Mouse (Mus musculus) erythroid progenitor cell, adult 5-6 weeks (primary cell): ENCODE data around the gene Itga1. TPM values are rescaled to one million over a fixed set of nuclear protein-coding genes. Genes with fewer than 3 reads are reported as not detected.
A peak's percentile ranks its signal among the peaks of the same experiment; 100 is the strongest.

Source experiments
- ATAC-seq: replicated peaks from 2 replicates; pipeline ENCODE4 v1.8.0; 2016; ENCODE audit warnings: moderate number of reproducible peaks, mild to moderate bottlenecking, moderate TSS enrichment, inconsistent platforms; ENCODE audit not compliant: poor library complexity, low FRiP score, severe bottlenecking
- total RNA-seq, 2 experiments: library from RNA; stranded (forward) in 1 of 2; stranded (reverse) in 1 of 2; fragments of 150-400 nt in 1 of 2; fragments of 186-747, 209-891 nt in 1 of 2; gene quantifications; 2 replicates each; pipeline versions ENCODE4 v1.2.3 to v1.2.4; 2015 to 2017; ENCODE audit warnings: low replicate concordance in 2 of 2

The Itga1 gene
- total RNA-seq, 2 experiments from 2014 or later, result 0.76 to 2.1 TPM

GRCm38 (mm10) chr13:115100381-115101177 lies 1.2 kb downstream of the Itga1 start:
- no peak for ATAC-seq

- no peak for ATAC-seq
Observed at GRCm38 (mm10) chr13:115099381-115099780, 2.4 kb downstream of the Itga1 start.

GRCm38 (mm10) chr13:115098227-115098626 lies 3.5 kb downstream of the Itga1 start:
- no peak for ATAC-seq

- no peak for ATAC-seq
Observed at GRCm38 (mm10) chr13:115096965-115097364, 4.8 kb downstream of the Itga1 start.

GRCm38 (mm10) chr13:115096216-115096615 lies 5.5 kb downstream of the Itga1 start:
- no peak for ATAC-seq

GRCm38 (mm10) chr13:115095392-115095791 lies 6.4 kb downstream of the Itga1 start:
- ATAC-seq, result no peak

- no peak for ATAC-seq
Observed at GRCm38 (mm10) chr13:115091511-115091910, 10.3 kb downstream of the Itga1 start.

GRCm38 (mm10) chr13:115090977-115091445 lies 10.8 kb downstream of the Itga1 start:
- peak; percentile 40 for ATAC-seq

- peak; percentile 80 for ATAC-seq
Observed at GRCm38 (mm10) chr13:115090069-115090976, 11.4 kb downstream of the Itga1 start, which contains the start of gene Pelo. Gene Pelo, minus strand, starts transcription at chr13:115090186.

- peak; percentile 57 for ATAC-seq
Observed at GRCm38 (mm10) chr13:115089395-115090025, 12.3 kb downstream of the Itga1 start.

- no peak for ATAC-seq
Observed at GRCm38 (mm10) chr13:115089020-115089394, 12.8 kb downstream of the Itga1 start.

- no peak for ATAC-seq
Observed at GRCm38 (mm10) chr13:115085974-115086373, 15.8 kb downstream of the Itga1 start.

GRCm38 (mm10) chr13:115082339-115082738 lies 19.4 kb downstream of the Itga1 start:
- ATAC-seq, result no peak

- no peak for ATAC-seq
Observed at GRCm38 (mm10) chr13:115079996-115080585, 21.7 kb downstream of the Itga1 start.

GRCm38 (mm10) chr13:115078997-115079685 lies 22.6 kb downstream of the Itga1 start:
- ATAC-seq, result no peak

GRCm38 (mm10) chr13:115077346-115078134 lies 24.2 kb downstream of the Itga1 start:
- no peak for ATAC-seq

- no peak for ATAC-seq
Observed at GRCm38 (mm10) chr13:115072386-115072785, 29.4 kb downstream of the Itga1 start.

GRCm38 (mm10) chr13:115071431-115071830 lies 30.3 kb downstream of the Itga1 start:
- no peak for ATAC-seq
